Mouse (Mus musculus) large intestine, adult 2 months (tissue): ENCODE data around the gene Cd244a. TPM values are rescaled to one million over a fixed set of nuclear protein-coding genes. Genes with fewer than 3 reads are reported as not detected.

Source experiments
- DNase-seq: peaks from one replicate; pipeline ENCODE4 v3.0.0-alpha.2; 2012; ENCODE audit warnings: low read depth, low spot score
- WGBS: fragments of 180-500 bp; shearing (Covaris S2); methylation state at CpG from one replicate; pipeline ENCODE4 v1.1.7; 2018; 5-methylcytosine and 5-hydroxymethylcytosine counted together
- polyA plus RNA-seq: library from polyadenylated mRNA; depleted of rRNA; stranded (reverse); fragments of >200 nt; gene quantifications from 2 replicates; pipeline ENCODE4 v1.2.3, GENCODE M21; 2012; rRNA removed

The Cd244a gene
- polyA plus RNA-seq, 1 experiment, result 2.4 TPM

DNA sequence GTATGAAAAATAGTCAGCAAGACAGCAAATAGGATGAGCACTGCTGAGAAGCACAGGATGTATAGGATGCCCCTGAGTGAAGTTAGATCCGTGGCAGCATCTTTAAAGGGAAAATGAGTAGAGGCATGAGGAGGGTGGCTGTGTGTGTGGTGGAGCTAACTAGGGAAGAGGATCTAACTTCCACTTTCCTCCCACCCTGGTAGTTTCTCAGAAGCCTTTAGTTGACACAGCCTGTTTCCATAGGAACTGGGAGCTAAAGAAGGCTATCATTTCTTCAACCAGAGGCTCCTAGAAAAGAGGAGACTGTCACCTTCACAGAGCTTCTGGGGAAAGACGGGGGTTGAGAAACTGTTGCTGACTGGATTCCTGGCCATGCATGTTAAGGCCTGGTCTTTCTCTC lies 79.7 kb downstream of the Cd244a start:
- DNase-seq, result no peak
- WGBS, result 57% methylated on average over 2 of the region's 2 CpGs

DNA sequence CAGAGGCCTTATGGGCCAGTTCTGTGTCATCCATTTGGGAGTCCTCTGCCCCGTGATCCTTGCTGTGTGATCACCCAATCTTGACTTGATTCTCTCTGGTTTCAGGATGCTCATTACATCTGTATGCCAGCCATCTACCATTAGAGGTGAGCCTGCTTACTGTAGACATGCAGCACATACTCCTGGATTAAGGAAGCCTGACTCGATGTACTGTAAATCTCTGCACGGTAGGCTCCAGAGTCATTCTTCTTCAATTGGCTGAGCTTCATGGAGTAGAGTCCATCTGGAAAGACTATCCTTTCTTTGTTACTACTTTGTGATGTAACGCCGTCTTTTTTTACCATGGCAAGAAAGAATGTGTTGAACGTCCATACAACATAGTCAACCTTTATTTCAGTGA lies 81.8 kb downstream of the Cd244a start:
- WGBS, result 92% methylated on average over 6 of the region's 6 CpGs

DNA sequence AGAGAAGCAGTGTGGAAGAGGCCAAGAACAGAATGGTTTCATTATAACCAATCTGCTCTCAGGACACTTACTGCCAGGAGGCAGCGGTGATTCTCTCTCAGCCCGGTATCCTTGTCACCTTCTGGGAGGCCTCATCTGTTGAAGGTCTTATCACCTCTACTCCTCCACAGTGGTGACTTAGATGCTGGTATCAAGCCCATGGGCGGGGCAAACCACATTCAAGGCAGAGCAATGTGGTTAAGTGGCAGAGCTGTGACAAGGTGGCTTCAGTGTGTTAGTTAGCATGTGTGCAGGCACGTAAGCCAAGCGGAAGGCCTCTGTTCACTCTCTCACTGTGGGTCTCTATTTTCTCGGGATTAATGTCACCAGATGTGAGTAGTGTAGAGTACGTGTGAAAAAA lies 84.6 kb downstream of the Cd244a start:
- WGBS, result 71% methylated on average over 7 of the region's 7 CpGs
- DNase-seq, result no peak

More for the DNA sequence above, 81.8 kb downstream of the Cd244a start:
- DNase-seq, result no peak

DNA sequence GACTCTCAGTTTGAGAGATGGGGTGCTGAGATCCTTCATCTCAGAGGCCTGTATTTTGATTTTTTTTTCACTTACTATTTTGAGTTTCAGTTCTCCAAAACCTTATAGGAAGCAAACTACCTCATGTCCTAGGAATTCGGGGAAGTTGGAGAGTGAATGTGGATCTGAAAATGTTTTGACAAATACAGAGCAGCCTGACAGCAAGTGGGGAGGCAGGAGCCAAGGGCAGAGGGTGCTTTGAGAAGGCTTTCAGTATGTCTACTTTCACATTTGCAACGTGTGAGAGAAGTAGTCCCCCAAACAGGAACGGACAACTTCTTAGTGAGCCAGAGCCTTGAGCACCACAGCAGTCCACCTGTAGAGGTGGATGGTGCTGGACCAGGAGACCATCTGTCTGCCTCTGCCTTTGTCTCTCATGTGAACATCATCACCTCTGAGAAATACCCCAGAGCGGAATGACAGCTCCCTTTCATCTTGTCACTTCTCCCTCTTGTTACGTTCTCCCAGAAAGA lies 87.5 kb downstream of the Cd244a start:
- DNase-seq, result no peak
- 56% methylated on average over 5 of the region's 5 CpGs for WGBS

DNA sequence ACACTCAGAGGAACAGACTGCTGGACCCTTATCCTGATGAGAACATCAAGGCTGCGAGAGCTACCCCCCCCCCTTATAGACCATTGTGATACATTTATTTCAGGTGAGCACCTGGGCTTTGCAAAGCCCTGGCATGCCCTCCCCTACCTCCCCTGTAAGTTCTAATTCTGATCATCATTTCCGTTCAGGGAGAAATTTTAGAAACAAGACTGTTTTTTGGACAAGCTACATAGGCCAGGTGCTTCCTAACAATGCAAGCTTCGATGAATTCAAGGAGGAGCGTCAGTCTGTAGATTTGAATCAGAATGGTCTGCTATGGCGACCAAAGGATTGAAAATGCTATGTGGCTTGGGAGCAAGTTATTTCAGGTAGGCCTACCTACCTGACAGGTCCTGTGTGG lies 88.7 kb downstream of the Cd244a start:
- no peak for DNase-seq
- 79% methylated on average over 5 of the region's 5 CpGs for WGBS

DNA sequence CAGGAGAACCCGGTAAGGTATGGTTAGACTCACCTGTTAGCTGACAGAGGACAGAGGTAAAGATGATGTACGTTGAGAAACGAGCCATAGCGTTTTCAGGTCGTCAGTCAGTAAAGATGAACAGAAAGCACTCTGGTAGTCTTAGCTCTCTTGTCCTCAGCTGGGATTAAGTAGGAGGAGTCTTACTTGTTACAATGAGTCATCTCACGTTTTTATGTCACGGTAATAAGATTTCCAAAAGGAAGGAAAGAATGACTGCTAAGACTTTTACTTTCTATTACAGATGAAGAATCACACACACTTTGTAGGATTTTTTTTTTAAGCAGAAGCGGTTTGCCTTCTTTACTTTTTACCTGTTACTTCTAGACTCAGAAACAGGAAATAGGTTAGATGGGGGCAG lies 89.8 kb downstream of the Cd244a start:
- no peak for DNase-seq
- 46% methylated on average over 8 of the region's 8 CpGs for WGBS

DNA sequence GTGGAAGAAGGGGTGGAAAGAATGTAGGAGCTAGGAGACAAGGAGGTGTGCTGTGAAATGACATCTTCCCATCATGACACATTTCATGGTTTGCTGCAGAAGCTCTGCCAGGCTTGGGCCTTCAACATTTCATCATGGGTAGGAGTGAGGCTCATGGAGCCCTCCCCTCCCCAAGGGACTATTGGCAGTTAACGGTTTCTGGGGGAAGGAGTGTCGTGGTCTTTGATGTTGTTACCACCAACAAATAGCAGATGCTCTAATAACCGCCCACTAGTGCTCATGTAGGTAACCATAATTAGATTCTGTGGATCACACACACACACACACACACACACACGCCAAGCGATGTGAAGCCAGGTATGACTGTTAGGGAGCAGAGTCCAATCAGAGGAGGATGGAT lies 93.7 kb downstream of the Cd244a start, which contains the start of gene Slamf7:
Gene Slamf7, minus strand, starts transcription at position 302 of the 400 bp plus-strand sequence.
- DNase-seq, result no peak
- 89% methylated on average over 5 of the region's 5 CpGs for WGBS

DNA sequence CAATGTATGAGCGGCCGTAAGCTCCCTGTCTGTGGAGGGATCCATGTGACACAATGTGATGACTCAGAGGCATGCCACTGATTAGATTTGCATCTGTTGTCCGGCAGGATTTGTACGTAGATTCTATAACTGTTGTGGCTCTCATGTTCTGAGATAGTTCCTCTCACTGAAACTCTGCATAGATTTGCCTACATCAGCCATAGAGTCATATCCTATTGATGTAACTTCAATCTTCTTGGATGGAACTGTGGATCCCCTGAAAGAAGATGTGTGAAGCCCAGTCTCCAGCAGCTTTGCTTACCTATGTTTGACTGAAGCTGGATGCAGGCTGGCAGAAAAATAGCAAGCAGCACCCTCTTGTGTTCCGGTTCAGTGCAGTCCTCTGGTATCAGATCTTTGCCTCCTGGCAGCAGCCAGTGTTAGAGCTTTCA lies 99.6 kb downstream of the Cd244a start:
- WGBS, result 57% methylated on average over 5 of the region's 5 CpGs
- no peak for DNase-seq

Other genes with a start within 250 kb of the Cd244a start
- 44.3 and 50.3 TPM in 2 replicates for gene Dedd, start 230.0 kb upstream of the Cd244a start, polyA plus RNA-seq
- gene Nit1, start 213.5 kb upstream of the Cd244a start, polyA plus RNA-seq, result 46.5 and 54.7 TPM in 2 replicates
- 10.3 and 11.7 TPM in 2 replicates for gene Pfdn2, start 213.5 kb upstream of the Cd244a start, polyA plus RNA-seq
- gene Klhdc9, start 198.4 kb upstream of the Cd244a start, polyA plus RNA-seq, result 0.14 and 0.18 TPM in 2 replicates
- gene Nectin4, start 189.1 kb upstream of the Cd244a start, polyA plus RNA-seq, result 0.51 and 0.59 TPM in 2 replicates
- gene Arhgap30, start 170.2 kb upstream of the Cd244a start, polyA plus RNA-seq, result 7.0 and 10.2 TPM in 2 replicates
- 80.1 and 86.0 TPM in 2 replicates for gene Usf1, start 147.9 kb upstream of the Cd244a start, polyA plus RNA-seq
- 77.2 and 98.1 TPM in 2 replicates for gene Tstd1, start 140.3 kb upstream of the Cd244a start, polyA plus RNA-seq
- 160 and 191 TPM in 2 replicates for gene F11r, start 121.7 kb upstream of the Cd244a start, polyA plus RNA-seq
- 3.8 and 5.1 TPM in 2 replicates for gene Alyref2, start 55.7 kb upstream of the Cd244a start, polyA plus RNA-seq
- 2,801 and 3,610 TPM in 2 replicates for gene Itln1, start 23.9 kb upstream of the Cd244a start, polyA plus RNA-seq
- gene Ly9, start 48.2 kb downstream of the Cd244a start, polyA plus RNA-seq, result 2.9 and 3.6 TPM in 2 replicates
- gene Slamf7, start 93.8 kb downstream of the Cd244a start, polyA plus RNA-seq, result 2.0 and 5.3 TPM in 2 replicates
- 12.7 and 13.5 TPM in 2 replicates for gene Cd48, start 122.8 kb downstream of the Cd244a start, polyA plus RNA-seq
- 0.62 and 0.81 TPM in 2 replicates for gene Slamf1, start 207.9 kb downstream of the Cd244a start, polyA plus RNA-seq